Mouse (Mus musculus) lung, embryonic 16.5 days (tissue): ENCODE data around the gene Kcna1. TPM values are rescaled to one million over a fixed set of nuclear protein-coding genes. Genes with fewer than 3 reads are reported as not detected.

Source experiments
- ATAC-seq: fragments of 200-750 bp; cut with Nextera tagmentation; 2 replicates; pipeline ENCODE4 v1.8.0; 2017; ENCODE audit warnings: low read depth, mild to moderate bottlenecking, moderate library complexity
- H3K27ac ChIP-seq: fragments of 300-500 bp; sonication (generic); 2 replicates; pipeline ENCODE4 v1.5.1; 2014; ENCODE audit warnings: mild to moderate bottlenecking, control low read depth, low read length
- H3K27me3 ChIP-seq: fragments of 300-500 bp; sonication (generic); 2 replicates; pipeline ENCODE4 v1.6.1; 2014; ENCODE audit warnings: low read depth, low read length, mixed read lengths; ENCODE audit not compliant: control insufficient read depth, insufficient read depth
- H3K36me3 ChIP-seq: fragments of 300-500 bp; sonication (generic); 2 replicates; pipeline ENCODE4 v1.6.1; 2014; ENCODE audit warnings: low read length; ENCODE audit not compliant: control insufficient read depth, insufficient read depth
- H3K4me1 ChIP-seq: fragments of 300-500 bp; sonication (generic); replicated peaks from 2 replicates; pipeline ENCODE4 v1.6.1; 2014; ENCODE audit warnings: low read length, mixed read lengths; ENCODE audit not compliant: control insufficient read depth, insufficient read depth
- H3K4me2 ChIP-seq: fragments of 300-500 bp; sonication (generic); 2 replicates; pipeline ENCODE4 v1.6.1; 2014; ENCODE audit warnings: low read depth, low read length, control low read depth
- H3K4me3 ChIP-seq: fragments of 300-500 bp; sonication (generic); 2 replicates; pipeline ENCODE4 v1.5.1; 2014; ENCODE audit warnings: mild to moderate bottlenecking, low read length, control low read depth
- H3K9ac ChIP-seq: fragments of 300-500 bp; sonication (generic); 2 replicates; pipeline ENCODE4 v1.6.1; 2014; ENCODE audit warnings: low read length, control low read depth
- H3K9me3 ChIP-seq: fragments of 300-500 bp; sonication (generic); 2 replicates; pipeline ENCODE4 v1.6.1; 2016; ENCODE audit warnings: low read length; ENCODE audit not compliant: control insufficient read depth
- WGBS: fragments of 180-500 bp; shearing (Covaris S2); extraction: QIAGEN DNeasy Blood & Tissue Kit; methylation state at CpG from one replicate; pipeline ENCODE4 v1.1.7; 2014; 5-methylcytosine and 5-hydroxymethylcytosine counted together
- polyA plus RNA-seq: library from polyadenylated mRNA; unstranded; fragments of >200 nt; fragmentation: Nextera tagmentation; extraction: Ambion mirVana; gene quantifications from 2 replicates; pipeline ENCODE4 v1.2.1, GENCODE M21; 2015

Kcna1 gene
- 0.11 and 0.14 TPM in 2 replicates for polyA plus RNA-seq

DNA sequence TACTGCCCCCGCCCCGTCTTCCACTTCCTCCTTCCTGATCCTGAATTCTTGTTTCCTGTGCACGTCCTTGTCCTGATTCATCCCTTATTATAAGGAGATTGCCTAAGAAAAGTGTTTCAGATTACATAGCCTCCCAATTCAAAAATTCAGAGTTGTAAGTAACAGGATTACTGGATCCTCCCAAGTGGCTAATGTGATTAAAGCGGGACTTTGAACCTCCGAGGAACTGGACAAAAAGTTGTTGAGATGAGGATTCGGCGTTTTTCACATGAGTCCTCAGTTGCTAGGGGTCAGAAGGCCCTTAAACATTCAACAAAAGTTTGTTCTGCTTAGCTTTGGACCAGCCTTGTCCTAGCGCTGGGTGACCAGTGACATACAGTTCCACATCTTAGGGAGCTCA, at the start of gene Kcna1:
Kcna1 (minus strand) TSS at position 4 of the 400 bp plus-strand sequence.
- H3K4me2 ChIP-seq = peak within 1 kb of the TSS; percentile 57
- no peak within 1 kb of the TSS for H3K27ac ChIP-seq
- no peaks in the 10 kb centered on the region for H3K36me3 ChIP-seq
- 25% methylated on average over 8 of the region's 8 CpGs for WGBS
- ATAC-seq = no peak
- H3K27me3 ChIP-seq = peaks cover 59% of the 10 kb centered on the region
- H3K4me3 ChIP-seq = peak within 1 kb of the TSS; percentile 50
- no peaks in the 10 kb centered on the region for H3K9me3 ChIP-seq
- H3K4me1 ChIP-seq = peaks cover 31% of the 10 kb centered on the region
- H3K9ac ChIP-seq = 0 out of 2 replicates have a peak within 1 kb of the TSS, but pooled peaks have one; percentile 1

- 63% methylated on average over 4 of the region's 4 CpGs for WGBS
- H3K4me1 ChIP-seq = no peaks in the 10 kb centered on the region
- H3K36me3 ChIP-seq = no peaks in the 10 kb centered on the region
- H3K27me3 ChIP-seq = no peaks in the 10 kb centered on the region
- H3K9me3 ChIP-seq = no peaks in the 10 kb centered on the region
- H3K4me2 ChIP-seq = no peak overlapping the region
- H3K9ac ChIP-seq = no peak overlapping the region
- no peak overlapping the region for H3K4me3 ChIP-seq
- no peak for ATAC-seq
- H3K27ac ChIP-seq = no peak overlapping the region
Observed at GRCm38 (mm10) chr6:126687120-126687519, 40.9 kb upstream of the Kcna1 start.

DNA sequence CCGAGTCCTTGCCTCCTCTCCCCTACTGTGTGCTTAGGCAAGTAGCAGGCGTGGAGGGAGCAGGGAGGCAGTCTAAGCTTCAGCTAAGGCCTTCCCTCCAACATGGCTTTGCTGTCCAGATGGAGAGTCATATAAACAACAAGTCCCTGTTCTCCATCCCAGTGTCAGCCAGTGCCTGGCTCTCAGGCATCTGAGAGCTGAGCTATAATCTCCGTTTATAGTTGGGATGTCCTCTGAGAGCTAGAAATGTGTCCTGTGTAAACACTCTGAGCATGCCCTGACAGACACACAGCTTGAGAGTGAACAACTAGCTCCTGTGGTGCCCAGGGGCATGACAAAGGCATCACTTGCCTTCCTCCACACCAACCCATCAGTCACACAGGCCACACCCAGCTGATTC, 39.0 kb upstream of the Kcna1 start:
- Histone ChIP-seq H3K9me3 (no peaks in the 10 kb centered on the region), H3K4me3 (no peak overlapping the region), H3K27me3 (no peaks in the 10 kb centered on the region), H3K27ac (no peak overlapping the region), H3K4me1 (no peaks in the 10 kb centered on the region), H3K36me3 (no peaks in the 10 kb centered on the region), H3K4me2 (no peak overlapping the region), H3K9ac (no peak overlapping the region)
- WGBS = 33% methylated on average over 3 of the region's 3 CpGs
- ATAC-seq = no peak

DNA sequence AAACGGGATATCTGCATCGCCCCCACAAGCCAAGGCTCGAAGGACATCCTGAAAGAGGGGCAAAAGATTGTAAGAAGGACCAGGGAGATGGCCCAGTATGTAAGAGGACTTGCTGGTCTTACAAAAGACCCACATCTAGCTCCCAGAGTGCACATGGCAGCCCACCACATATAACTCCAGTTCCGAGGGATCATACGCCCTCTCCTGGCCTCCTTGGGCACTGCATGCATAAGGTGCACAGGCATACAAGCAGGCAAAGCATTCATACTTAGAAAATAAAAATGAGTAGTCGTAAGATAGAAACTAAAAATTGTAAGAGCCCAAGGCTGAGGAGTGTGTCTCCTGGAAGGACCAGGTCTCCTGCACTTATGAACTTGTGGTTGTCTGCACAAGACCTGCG, 32.8 kb upstream of the Kcna1 start:
- 65% methylated on average over 7 of the region's 7 CpGs for WGBS

GRCm38 (mm10) chr6:126667001-126667400, 20.8 kb upstream of the Kcna1 start:
- no peak for ATAC-seq
- H3K4me3 ChIP-seq = no peak overlapping the region
- no peak overlapping the region for H3K9ac ChIP-seq
- H3K9me3 ChIP-seq = no peaks in the 10 kb centered on the region
- no peaks in the 10 kb centered on the region; the same call in 1 of the 2 replicates for H3K27me3 ChIP-seq
- 83% methylated on average over 5 of the region's 5 CpGs for WGBS
- H3K36me3 ChIP-seq = no peaks in the 10 kb centered on the region
- H3K4me2 ChIP-seq = no peak overlapping the region
- H3K27ac ChIP-seq = no peak overlapping the region
- no peaks in the 10 kb centered on the region for H3K4me1 ChIP-seq

More for the DNA sequence above, 32.8 kb upstream of the Kcna1 start:
- no peaks in the 10 kb centered on the region for H3K27me3 ChIP-seq
- no peak overlapping the region for H3K4me2 ChIP-seq
- no peak overlapping the region for H3K27ac ChIP-seq
- no peaks in the 10 kb centered on the region for H3K4me1 ChIP-seq
- no peak overlapping the region for H3K9ac ChIP-seq
- no peak for ATAC-seq
- H3K4me3 ChIP-seq = no peak overlapping the region
- H3K36me3 ChIP-seq = no peaks in the 10 kb centered on the region
- H3K9me3 ChIP-seq = no peaks in the 10 kb centered on the region

- Histone ChIP-seq H3K9me3 (no peaks in the 10 kb centered on the region), H3K27me3 (no peaks in the 10 kb centered on the region; the same call in 1 of the 2 replicates), H3K4me2 (no peak overlapping the region), H3K27ac (no peak overlapping the region), H3K36me3 (no peaks in the 10 kb centered on the region), H3K4me1 (no peaks in the 10 kb centered on the region), H3K4me3 (no peak overlapping the region), H3K9ac (no peak overlapping the region)
- no peak for ATAC-seq
- WGBS = 48% methylated on average over 6 of the region's 6 CpGs
Observed at GRCm38 (mm10) chr6:126666091-126666490, 19.9 kb upstream of the Kcna1 start.

DNA sequence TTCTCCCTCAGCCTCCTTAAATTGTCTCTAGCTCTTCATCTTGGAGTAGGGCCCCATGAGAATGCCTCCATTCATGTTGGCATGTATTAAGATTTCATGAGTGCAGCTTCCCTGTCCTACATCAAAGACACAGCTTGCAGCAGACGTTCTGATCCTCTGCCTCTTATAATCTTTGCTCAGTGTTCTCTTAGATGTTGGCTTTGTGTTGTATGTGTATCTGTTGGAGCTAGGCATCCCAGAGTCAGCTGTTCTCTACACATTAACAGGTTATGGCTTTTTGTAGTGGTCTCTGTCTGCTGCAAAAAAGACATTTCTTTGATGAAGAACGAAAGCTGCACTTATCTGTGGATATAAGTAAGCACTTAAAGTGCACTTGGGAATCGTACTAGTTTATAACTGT, 18.4 kb upstream of the Kcna1 start:
- Histone ChIP-seq H3K4me1 (no peaks in the 10 kb centered on the region), H3K9ac (no peak overlapping the region), H3K36me3 (no peaks in the 10 kb centered on the region), H3K4me2 (no peak overlapping the region), H3K9me3 (no peaks in the 10 kb centered on the region), H3K27ac (no peak overlapping the region), H3K4me3 (no peak overlapping the region), H3K27me3 (no peaks in the 10 kb centered on the region; the same call in 1 of the 2 replicates)
- WGBS = 55% methylated on average over 3 of the region's 3 CpGs
- ATAC-seq = no peak

GRCm38 (mm10) chr6:126657646-126658394, 11.6 kb upstream of the Kcna1 start:
- ATAC-seq = no peak
- H3K36me3 ChIP-seq = no peaks in the 10 kb centered on the region
- no peak overlapping the region for H3K27ac ChIP-seq
- no peaks in the 10 kb centered on the region for H3K4me1 ChIP-seq
- no peak overlapping the region for H3K4me2 ChIP-seq
- WGBS = 56% methylated on average over 2 of the region's 2 CpGs
- no peak overlapping the region for H3K9ac ChIP-seq
- no peak overlapping the region for H3K4me3 ChIP-seq
- no peaks in the 10 kb centered on the region for H3K27me3 ChIP-seq
- H3K9me3 ChIP-seq = no peaks in the 10 kb centered on the region

- no peaks in the 10 kb centered on the region for H3K27me3 ChIP-seq
- H3K36me3 ChIP-seq = no peaks in the 10 kb centered on the region
- no peaks in the 10 kb centered on the region for H3K4me1 ChIP-seq
- WGBS = 88% methylated on average over 7 of the region's 7 CpGs
- no peaks in the 10 kb centered on the region for H3K9me3 ChIP-seq
- H3K4me3 ChIP-seq = no peak overlapping the region
- H3K9ac ChIP-seq = no peak overlapping the region
- no peak overlapping the region for H3K27ac ChIP-seq
- no peak overlapping the region for H3K4me2 ChIP-seq
- no peak for ATAC-seq
Observed at GRCm38 (mm10) chr6:126653561-126653960, 7.4 kb upstream of the Kcna1 start.
